In the genomic region with DNA sequence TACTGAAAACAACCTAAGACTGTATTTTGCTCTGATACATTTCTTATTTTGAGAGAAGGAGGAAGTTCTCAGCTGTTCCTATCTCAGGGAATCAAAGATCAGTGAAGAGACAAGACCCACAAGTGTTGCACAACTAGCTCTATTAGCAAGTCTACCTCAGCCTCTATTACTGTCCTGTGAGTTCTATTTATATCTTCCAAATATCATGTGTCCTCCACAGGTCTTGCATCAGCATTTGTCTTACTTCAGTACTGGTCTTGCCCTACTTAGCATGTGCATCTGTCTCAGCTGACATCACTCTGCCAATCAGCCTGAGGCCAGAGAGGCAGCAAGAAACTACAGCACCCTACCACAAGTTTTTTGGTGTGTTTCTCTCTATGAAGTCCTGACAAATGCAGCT, we compare ENCODE assay signal across 15 mouse cellular contexts. TPM values are rescaled to one million over a fixed set of nuclear protein-coding genes. Genes with fewer than 3 reads are reported as not detected.
DNase-seq lines count a peak whose midpoint lies in the region; ATAC-seq and TF ChIP-seq lines count a peak whose summit lies in the region.
"Had no signal": no experiment of that assay in that cellular context is flagged by ENCODE, and none has a peak within 500 bp of the region (broad histone marks: within the 10 kb centered on the region; RNA-seq: fewer than 3 reads in every experiment).

No protein-coding gene starts in this region.

- no peak for TF ChIP-seq CTCF in G1E (IDR thresholded peaks at IDR 0.05; ENCODE audit: low read depth, low read length)

- ATAC-seq in G1E (ENCODE audit: extremely low read depth, insufficient number of reproducible peaks, low FRiP score, poor library complexity, severe bottlenecking): peak; percentile 36; the same call in 1 of the 2 replicates
- ATAC-seq: intestine, embryonic 15.5 days; lung, postnatal 0 days; midbrain, embryonic 16.5 days had no signal

- H3K9me3 ChIP-seq in G1E (replicated peaks): no peaks in the 10 kb centered on the region
- H3K9me3 ChIP-seq: intestine, embryonic 15.5 days had no signal

- no peaks in the 10 kb centered on the region for H3K36me3 ChIP-seq in G1E (replicated peaks)
- H3K36me3 ChIP-seq: intestine, embryonic 15.5 days had no signal

- DNase-seq in layer of hippocampus, adult 9-11 months: peak; percentile 4
- DNase-seq in layer of hippocampus, postnatal 36 days: no peak
- DNase-seq in G1E (ENCODE audit: low spot score): no peak
- peak; percentile 1 for DNase-seq in fat pad, adult 2 months (ENCODE audit: extremely low read depth, low read depth, low spot score)
- peak; percentile 83 for DNase-seq in skeletal muscle tissue, adult 2 months (ENCODE audit: low read depth, low spot score)
- DNase-seq in ovary, postnatal 14 days (ENCODE audit: low spot score): no peak
- no peak for DNase-seq in right cerebral cortex, postnatal 14 days
- DNase-seq: adrenal gland, postnatal 25 days; cerebellum, adult 11-12 months; cerebellum, postnatal 14 days; kidney, postnatal 36 days; thymus, postnatal 4 days had no signal

- H3K27me3 ChIP-seq in G1E (ENCODE audit: insufficient read depth, low read length): no peaks in the 10 kb centered on the region
- H3K27me3 ChIP-seq: intestine, embryonic 15.5 days had no signal

- no peak overlapping the region for H3K4me3 ChIP-seq in G1E (ENCODE audit: low read depth, low read length)
- H3K4me3 ChIP-seq: intestine, embryonic 15.5 days had no signal

- H3K4me1 ChIP-seq in G1E (ENCODE audit: insufficient read depth, low read depth, low read length): peaks cover 6% of the 10 kb centered on the region
- H3K4me1 ChIP-seq: intestine, embryonic 15.5 days had no signal

RNA-seq across cellular contexts. Expression of a gene that starts 26.2 kb away (rescaled TPM):
- total RNA-seq in layer of hippocampus, postnatal 36 days (2021): 10 to 100 TPM; 39.3 to 42.7 TPM
- total RNA-seq in G1E (2014; fragmentation: Nextera tagmentation) (9.8 and 12.0 TPM in 2 replicates), G1E (2017) (20.9 and 22.8 TPM in 2 replicates)
- polyA plus RNA-seq in G1E (2012): 22.4 and 27.1 TPM in 2 replicates

Comparison
In these comparisons a context has a peak if more than half of its experiments do, and no peak if none do; other contexts are left out.
1. DNase-seq: peak in layer of hippocampus, adult 9-11 months (single experiment), fat pad, adult 2 months (single experiment) and skeletal muscle tissue, adult 2 months (single experiment); none in layer of hippocampus, postnatal 36 days (0 of 2), G1E (single experiment), ovary, postnatal 14 days (single experiment) and right cerebral cortex, postnatal 14 days (single experiment).